Mouse (Mus musculus) neural tube, embryonic 10.5 days (tissue): ENCODE results near the gene Mis18a.

Source experiments
- DNase-seq: peaks from one replicate; pipeline ENCODE4 v3.0.0-alpha.2; 2017; ENCODE audit warnings: low spot score; ENCODE audit errors: extremely low spot score

Mis18a gene

DNA sequence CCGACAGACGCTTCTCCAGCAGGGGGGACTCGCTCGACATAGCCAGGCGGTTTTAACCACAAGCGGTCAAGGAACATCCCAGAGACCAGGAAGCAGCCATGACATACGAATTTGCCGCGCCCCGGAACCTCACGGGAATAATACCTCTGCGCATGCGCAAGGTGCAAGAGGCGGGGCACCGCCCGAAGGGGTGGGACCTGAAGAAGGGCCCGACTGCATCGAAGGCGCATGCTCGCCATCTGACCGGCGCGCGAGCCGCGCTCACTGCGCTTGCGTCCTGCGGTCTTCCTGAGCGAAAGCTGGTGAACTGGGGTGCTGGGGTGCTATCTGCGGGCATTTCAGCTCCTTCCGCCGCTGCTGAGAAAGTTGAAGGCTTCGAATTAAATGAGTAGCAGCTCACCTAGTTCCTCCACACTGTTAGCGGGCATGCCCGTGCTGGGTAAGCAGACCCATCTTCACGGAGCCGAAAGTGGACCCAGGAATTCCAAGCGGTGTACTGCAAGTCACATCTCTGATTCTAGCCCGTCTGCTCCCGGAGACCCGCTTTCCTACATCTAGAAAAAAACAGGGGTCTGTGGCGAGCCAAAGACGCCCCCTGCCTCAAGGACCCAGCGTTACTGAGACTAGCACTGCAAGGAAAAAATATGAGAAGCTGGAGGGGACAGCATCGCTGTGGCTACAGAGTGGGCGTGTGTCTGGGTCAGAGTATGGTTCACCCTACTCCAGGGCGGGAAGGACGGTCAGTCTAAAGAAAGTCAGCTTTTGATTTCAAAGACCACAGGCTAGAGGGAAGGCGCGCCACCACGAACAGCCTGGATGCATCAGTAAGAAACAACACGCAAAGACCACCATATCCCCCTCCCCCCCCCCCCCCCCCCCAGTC, at the start of gene Mis18a:
Mis18a (minus strand) TSS at position 172 of the 883 bp plus-strand sequence.
- DNase-seq, result peak; percentile 97

- no peak for DNase-seq
These were observed 48.8 kb upstream of the Mis18a start for GRCm38 (mm10) chr16:90775946-90776520.

GRCm38 (mm10) chr16:90774646-90775045, 47.4 kb upstream of the Mis18a start:
- DNase-seq, result no peak

- DNase-seq, result no peak
These were observed 47.0 kb upstream of the Mis18a start for GRCm38 (mm10) chr16:90774216-90774615.

- DNase-seq, result no peak
These were observed 39.8 kb upstream of the Mis18a start for GRCm38 (mm10) chr16:90766919-90767454.

GRCm38 (mm10) chr16:90765195-90765877, 38.1 kb upstream of the Mis18a start:
- no peak for DNase-seq

GRCm38 (mm10) chr16:90760515-90760914, 33.3 kb upstream of the Mis18a start:
- no peak for DNase-seq

DNA sequence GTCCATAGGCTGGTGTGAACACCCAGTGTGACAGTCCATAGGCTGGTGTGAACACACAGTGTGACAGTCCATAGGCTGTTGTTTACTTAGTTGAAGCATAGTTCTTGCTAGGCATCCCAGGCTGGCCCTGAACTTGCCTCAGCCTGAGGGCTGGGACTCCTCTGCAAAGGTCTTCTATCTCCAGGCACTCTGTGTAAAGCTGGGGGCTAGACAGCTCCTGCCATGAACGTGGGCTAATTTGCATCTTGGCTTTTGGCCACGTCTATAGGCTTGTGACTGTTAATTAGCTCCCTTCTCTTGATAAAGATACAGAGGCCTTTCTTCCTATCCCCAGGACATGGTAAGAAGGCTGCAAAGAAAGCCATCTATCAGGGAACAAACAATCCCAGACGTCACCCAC, 32.1 kb upstream of the Mis18a start:
- DNase-seq, result no peak

- DNase-seq, result no peak
These were observed 26.3 kb upstream of the Mis18a start for GRCm38 (mm10) chr16:90753386-90753941.

DNA sequence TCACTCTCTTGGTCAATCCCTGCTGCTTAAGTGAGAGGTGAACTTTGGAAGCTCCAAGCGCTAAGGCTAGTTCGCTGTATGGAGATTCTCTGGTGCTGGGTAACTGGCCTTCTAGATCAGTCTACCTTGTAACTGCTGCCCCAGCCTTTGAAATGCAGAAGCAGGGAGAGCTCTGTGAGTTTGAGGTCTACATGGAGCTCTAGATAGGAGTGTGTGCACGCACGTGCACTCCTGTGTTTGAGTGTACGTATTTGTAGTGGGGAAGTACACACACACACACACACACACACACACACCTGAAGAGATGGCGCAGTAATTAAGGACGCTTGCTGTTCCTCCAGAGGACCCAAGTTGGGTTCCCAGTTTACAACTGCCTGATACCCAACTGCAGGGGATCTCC, 21.0 kb upstream of the Mis18a start:
- DNase-seq, result no peak

DNA sequence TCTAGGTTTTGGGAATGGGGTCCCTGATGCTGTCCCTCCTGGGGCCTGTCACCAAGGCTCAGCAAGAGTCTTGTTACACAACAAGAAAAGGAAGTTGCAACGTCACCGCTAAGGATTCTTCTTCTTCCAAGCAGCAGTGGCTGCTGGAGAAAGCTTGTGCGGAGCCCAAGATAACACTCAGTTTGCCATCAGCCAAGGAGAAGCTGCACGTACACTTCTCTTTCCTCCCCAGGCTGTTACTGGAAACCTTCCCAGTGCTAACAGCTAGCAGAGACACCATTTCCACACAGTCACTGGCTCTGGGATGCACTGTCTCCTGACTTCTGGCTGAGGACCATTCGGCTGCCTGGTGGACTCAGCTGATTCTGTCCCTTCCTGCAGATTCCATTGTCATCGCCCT, 19.9 kb upstream of the Mis18a start:
- no peak for DNase-seq

- no peak for DNase-seq
These were observed 11.1 kb upstream of the Mis18a start, which contains the start of gene Mrap for GRCm38 (mm10) chr16:90738092-90738956. TSS of gene Mrap (plus strand) at chr16:90738207.

DNA sequence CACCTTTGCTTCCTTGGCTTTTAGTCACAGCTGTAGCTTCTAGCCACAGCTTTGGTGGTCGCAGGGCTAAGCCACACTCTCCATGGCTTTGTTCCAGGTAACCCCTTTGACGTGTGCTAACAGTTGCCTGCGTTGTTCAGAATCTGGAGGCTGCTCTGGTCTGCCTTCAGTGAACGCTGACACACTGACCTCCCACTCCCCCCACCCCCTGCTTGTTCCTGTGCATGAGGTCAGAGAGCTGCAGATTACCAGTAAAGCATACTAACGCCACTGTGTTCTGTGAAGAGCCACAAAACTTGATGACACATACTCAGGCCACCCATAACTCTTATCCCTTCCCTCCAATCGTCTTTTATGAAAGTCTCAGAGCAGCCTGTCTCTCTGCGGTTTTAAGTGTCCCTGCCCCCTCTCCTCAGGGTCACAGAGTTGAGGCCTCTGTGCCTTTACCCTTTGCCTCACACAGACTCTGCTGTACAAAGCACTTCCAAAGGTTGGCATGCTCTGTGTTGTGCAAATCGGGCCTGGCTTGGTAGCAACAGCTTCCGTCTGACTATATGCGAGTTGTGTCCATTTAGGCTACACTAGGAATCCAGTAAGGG, 9.6 kb upstream of the Mis18a start:
- DNase-seq, result no peak

DNA sequence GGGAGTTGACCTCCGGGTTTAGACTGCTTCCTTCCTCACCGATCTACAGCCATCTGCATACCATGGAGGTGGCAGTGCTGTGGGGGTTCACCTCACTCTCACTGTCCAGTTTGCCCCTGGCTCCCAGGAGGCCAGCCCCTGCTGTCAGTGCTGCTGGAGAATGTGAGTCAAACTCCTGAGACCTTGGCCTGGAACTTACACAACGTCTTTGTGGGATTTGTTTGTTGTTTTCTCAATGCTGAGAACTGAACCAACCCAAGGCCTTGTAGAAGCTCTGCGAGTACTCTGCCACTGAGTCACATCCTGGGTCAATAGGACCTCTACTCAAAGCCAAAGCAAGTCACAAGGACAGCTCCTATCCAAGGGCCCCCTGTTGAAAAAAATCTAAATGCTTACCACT, 8.4 kb upstream of the Mis18a start:
- DNase-seq, result no peak

DNA sequence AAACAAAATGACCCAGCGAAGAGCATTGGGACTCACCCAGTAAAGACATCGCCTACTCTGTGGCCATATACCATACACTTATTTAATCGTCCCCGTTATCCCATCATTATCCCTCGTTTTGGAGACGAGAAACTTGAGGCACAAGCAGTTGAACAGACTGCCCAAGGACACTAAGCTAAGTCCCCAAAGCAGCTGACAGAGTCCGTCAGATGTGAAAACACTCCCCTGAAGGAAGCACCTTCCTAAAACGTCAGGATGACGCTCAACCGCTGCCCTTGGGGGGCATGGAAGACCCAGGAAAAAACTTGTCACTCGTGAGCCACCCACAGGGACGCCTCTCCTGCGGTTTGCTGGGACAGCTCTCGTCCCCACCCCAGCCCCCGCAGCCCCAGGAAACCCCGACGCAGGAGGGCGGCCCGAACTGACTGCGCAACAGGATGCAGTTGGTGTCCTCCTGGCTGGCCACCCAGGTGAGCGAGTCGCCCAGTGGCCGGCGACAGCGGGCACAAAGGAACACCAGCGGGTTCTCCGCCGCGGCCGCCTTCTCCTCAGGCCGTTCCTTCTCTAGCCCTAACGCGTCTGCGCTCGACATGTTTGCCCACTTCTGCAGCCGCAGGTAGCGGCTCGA, 490 bp downstream of the Mis18a start:
- DNase-seq, result peak; percentile 26

DNA sequence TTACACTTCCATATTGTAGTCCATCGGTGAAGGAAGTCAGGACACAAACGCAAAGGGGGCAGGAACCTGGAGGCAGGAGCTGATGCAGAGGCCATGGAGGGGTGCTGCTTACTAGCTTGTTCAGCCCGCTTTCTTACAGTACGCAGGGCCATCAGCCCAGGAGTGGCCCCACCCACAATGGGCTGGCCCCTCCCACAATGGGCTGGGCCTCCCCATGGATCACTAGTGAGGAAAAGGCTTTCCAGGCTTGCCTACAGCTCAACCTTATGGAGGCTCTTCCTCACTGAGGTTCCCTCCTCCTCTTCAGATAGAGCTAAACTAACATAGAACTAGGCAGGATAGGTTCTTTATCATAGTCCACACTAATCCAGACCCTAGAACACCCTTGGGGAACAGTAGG, 3.2 kb downstream of the Mis18a start:
- no peak for DNase-seq

- DNase-seq, result no peak
These were observed 16.9 kb downstream of the Mis18a start for GRCm38 (mm10) chr16:90710313-90710712.

- peak; percentile 48 for DNase-seq
These were observed 17.4 kb downstream of the Mis18a start for GRCm38 (mm10) chr16:90709711-90710289.

GRCm38 (mm10) chr16:90706279-90706678, 20.9 kb downstream of the Mis18a start:
- no peak for DNase-seq
